Mouse (Mus musculus): ENCODE measurements around the gene Trip11. TPM values are rescaled to one million over a fixed set of nuclear protein-coding genes. Genes with fewer than 3 reads are reported as not detected.

Gene Trip11
- total and polyA plus RNA-seq, 2 experiments from 2014 or later = 17.1 to 20.4 TPM

- H3K9ac ChIP-seq = no peak overlapping the region
- WGBS = 81% methylated on average over 3 of the region's 3 CpGs
These were observed 1.7 kb downstream of the Trip11 start for GRCm38 (mm10) chr12:101911346-101911745.

DNA sequence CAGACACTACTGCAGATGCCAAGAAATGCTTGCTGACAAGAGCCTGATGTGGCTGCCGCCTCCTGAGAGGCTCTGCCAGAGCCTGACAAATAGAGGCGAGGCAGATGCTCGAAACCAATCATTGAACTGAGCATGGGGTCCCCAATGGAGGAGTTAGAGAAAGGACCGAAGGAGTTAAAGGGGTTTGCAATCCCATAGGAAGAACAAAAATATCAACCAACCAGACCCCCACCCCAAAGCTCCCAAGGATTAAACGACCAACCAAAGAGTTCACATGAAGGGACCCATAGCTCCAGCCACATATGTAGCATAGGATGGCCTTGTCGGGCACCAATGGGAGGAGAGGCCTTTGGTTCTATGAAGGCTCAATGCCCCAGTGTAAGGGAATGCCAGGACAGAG is 2.7 kb downstream of the Trip11 start:
- Histone ChIP-seq H3K4me1 (ENCODE audit: insufficient read depth) (peaks cover 19% of the 10 kb centered on the region), H3K4me2 (ENCODE audit: low read depth) (no peak overlapping the region), H3K9me3 (ENCODE audit: low read length) (no peaks in the 10 kb centered on the region), H3K27ac (ENCODE audit: low read depth, low read length) (no peak overlapping the region), H3K36me3 (ENCODE audit: insufficient read depth) (no peaks in the 10 kb centered on the region), H3K4me3 (ENCODE audit: low read depth, low read length) (no peak overlapping the region), H3K27me3 (ENCODE audit: insufficient read depth, low read length) (no peaks in the 10 kb centered on the region), H3K9ac (no peak overlapping the region)
- ATAC-seq (no peak), DNase-seq (no peak)
- TF ChIP-seq CTCF (IDR thresholded peaks at IDR 0.05; ENCODE audit: low read depth) = no peak
- 90% methylated on average over 6 of the region's 6 CpGs for WGBS

More at GRCm38 (mm10) chr12:101911346-101911745, 1.7 kb downstream of the Trip11 start:
- no peak overlapping the region for H3K4me3 ChIP-seq (ENCODE audit: low read depth, low read length)
- H3K36me3 ChIP-seq (ENCODE audit: insufficient read depth) = no peaks in the 10 kb centered on the region
- no peaks in the 10 kb centered on the region for H3K9me3 ChIP-seq (ENCODE audit: low read length)
- peak overlapping the region; percentile 83; the same call in 1 of the 2 replicates for H3K4me2 ChIP-seq (ENCODE audit: low read depth)
- ATAC-seq (no peak), DNase-seq (no peak)
- no peak overlapping the region for H3K27ac ChIP-seq (ENCODE audit: low read depth, low read length)
- no peak for TF ChIP-seq CTCF (IDR thresholded peaks at IDR 0.05; ENCODE audit: low read depth)
- peaks cover 19% of the 10 kb centered on the region for H3K4me1 ChIP-seq (ENCODE audit: insufficient read depth)
- no peaks in the 10 kb centered on the region for H3K27me3 ChIP-seq (ENCODE audit: insufficient read depth, low read length)

- 97% methylated on average over 12 of the region's 12 CpGs for WGBS
- Histone ChIP-seq H3K9me3 (ENCODE audit: low read length) (no peaks in the 10 kb centered on the region), H3K9ac (no peak overlapping the region), H3K27ac (ENCODE audit: low read depth, low read length) (no peak overlapping the region), H3K36me3 (ENCODE audit: insufficient read depth) (no peaks in the 10 kb centered on the region), H3K27me3 (ENCODE audit: insufficient read depth, low read length) (no peaks in the 10 kb centered on the region), H3K4me2 (ENCODE audit: low read depth) (no peak overlapping the region), H3K4me3 (ENCODE audit: low read depth, low read length) (no peak overlapping the region), H3K4me1 (ENCODE audit: insufficient read depth) (no peaks in the 10 kb centered on the region)
- no peak for TF ChIP-seq CTCF (IDR thresholded peaks at IDR 0.05; ENCODE audit: low read depth)
- no peak for DNase-seq
- no peak for ATAC-seq
These were observed 7.2 kb downstream of the Trip11 start for GRCm38 (mm10) chr12:101905817-101906216.

GRCm38 (mm10) chr12:101904906-101905305 is 8.2 kb downstream of the Trip11 start:
- H3K4me1 ChIP-seq (ENCODE audit: insufficient read depth) = no peaks in the 10 kb centered on the region
- ATAC-seq (no peak), DNase-seq (no peak)
- H3K4me3 ChIP-seq (ENCODE audit: low read depth, low read length) = no peak overlapping the region
- no peak for TF ChIP-seq CTCF (IDR thresholded peaks at IDR 0.05; ENCODE audit: low read depth)
- no peaks in the 10 kb centered on the region for H3K27me3 ChIP-seq (ENCODE audit: insufficient read depth, low read length)
- no peaks in the 10 kb centered on the region for H3K9me3 ChIP-seq (ENCODE audit: low read length)
- 87% methylated on average over 4 of the region's 4 CpGs for WGBS
- H3K4me2 ChIP-seq (ENCODE audit: low read depth) = no peak overlapping the region
- H3K9ac ChIP-seq = no peak overlapping the region
- no peak overlapping the region for H3K27ac ChIP-seq (ENCODE audit: low read depth, low read length)
- no peaks in the 10 kb centered on the region for H3K36me3 ChIP-seq (ENCODE audit: insufficient read depth)

DNA sequence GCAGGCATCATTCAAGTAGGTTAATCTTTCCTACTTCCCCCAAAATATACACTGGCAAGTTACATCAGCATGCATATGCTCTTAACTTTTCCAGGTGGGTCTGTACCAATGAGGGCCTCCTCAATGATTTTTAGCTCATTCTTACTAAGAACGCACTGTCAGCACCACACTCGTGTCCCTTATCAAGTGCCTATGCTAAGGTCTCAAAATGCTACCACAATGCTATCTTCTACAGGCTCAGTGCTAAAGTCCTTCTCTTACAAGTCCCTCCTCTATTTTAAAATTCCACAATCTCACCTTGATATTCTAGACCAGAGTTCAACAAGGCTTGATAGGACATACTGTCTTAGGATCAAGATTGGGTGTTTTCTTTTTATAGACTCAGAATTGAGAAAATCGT is 8.9 kb downstream of the Trip11 start:
- H3K4me2 ChIP-seq (ENCODE audit: low read depth) = no peak overlapping the region
- H3K27me3 ChIP-seq (ENCODE audit: insufficient read depth, low read length) = no peaks in the 10 kb centered on the region
- WGBS = 94% methylated on average over 3 of the region's 3 CpGs
- H3K36me3 ChIP-seq (ENCODE audit: insufficient read depth) = peaks cover under 1% of the 10 kb centered on the region; the same call in 1 of the 2 replicates
- no peak overlapping the region for H3K9ac ChIP-seq
- H3K27ac ChIP-seq (ENCODE audit: low read depth, low read length) = no peak overlapping the region
- no peaks in the 10 kb centered on the region for H3K4me1 ChIP-seq (ENCODE audit: insufficient read depth)
- no peak overlapping the region for H3K4me3 ChIP-seq (ENCODE audit: low read depth, low read length)
- DNase-seq = no peak
- no peak for ATAC-seq
- H3K9me3 ChIP-seq (ENCODE audit: low read length) = no peaks in the 10 kb centered on the region
- TF ChIP-seq CTCF (IDR thresholded peaks at IDR 0.05; ENCODE audit: low read depth) = no peak

- H3K4me1 ChIP-seq (ENCODE audit: insufficient read depth) = no peaks in the 10 kb centered on the region
These were observed 13.3 kb downstream of the Trip11 start for GRCm38 (mm10) chr12:101899671-101900245.

DNA sequence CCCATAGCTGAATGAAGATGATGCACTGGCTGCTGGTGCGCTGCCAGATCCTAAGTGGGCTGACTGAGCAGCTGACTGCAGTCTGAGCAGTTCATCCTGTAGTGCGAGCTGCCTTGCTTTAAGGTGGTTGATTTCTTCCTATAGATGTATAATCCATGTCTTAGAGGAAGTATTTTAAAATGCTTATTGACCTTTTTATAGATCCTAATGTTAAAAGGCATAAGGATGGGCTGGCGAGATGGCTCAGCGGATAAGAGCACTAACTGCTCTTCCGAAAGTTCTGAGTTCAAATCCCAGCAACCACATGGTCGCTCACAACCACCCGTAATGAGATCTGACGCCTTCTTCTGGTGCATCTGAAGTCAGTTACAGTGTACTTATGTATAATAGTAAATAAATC is 14.1 kb downstream of the Trip11 start:
- Histone ChIP-seq H3K4me3 (ENCODE audit: low read depth, low read length) (no peak overlapping the region), H3K9ac (no peak overlapping the region), H3K4me1 (ENCODE audit: insufficient read depth) (no peaks in the 10 kb centered on the region), H3K36me3 (ENCODE audit: insufficient read depth) (peaks cover 6% of the 10 kb centered on the region), H3K4me2 (ENCODE audit: low read depth) (no peak overlapping the region), H3K27ac (ENCODE audit: low read depth, low read length) (no peak overlapping the region), H3K9me3 (ENCODE audit: low read length) (no peaks in the 10 kb centered on the region), H3K27me3 (ENCODE audit: insufficient read depth, low read length) (no peaks in the 10 kb centered on the region)
- ATAC-seq = no peak
- TF ChIP-seq CTCF (IDR thresholded peaks at IDR 0.05; ENCODE audit: low read depth) = no peak
- WGBS = 96% methylated on average over 8 of the region's 8 CpGs
- DNase-seq = no peak

More at GRCm38 (mm10) chr12:101899671-101900245, 13.3 kb downstream of the Trip11 start:
- DNase-seq (no peak), ATAC-seq (no peak)
- no peaks in the 10 kb centered on the region for H3K9me3 ChIP-seq (ENCODE audit: low read length)
- no peak for TF ChIP-seq CTCF (IDR thresholded peaks at IDR 0.05; ENCODE audit: low read depth)
- no peaks in the 10 kb centered on the region for H3K27me3 ChIP-seq (ENCODE audit: insufficient read depth, low read length)
- no peak overlapping the region for H3K4me2 ChIP-seq (ENCODE audit: low read depth)
- WGBS = 92% methylated on average over 2 of the region's 2 CpGs
- H3K4me3 ChIP-seq (ENCODE audit: low read depth, low read length) = no peak overlapping the region
- H3K27ac ChIP-seq (ENCODE audit: low read depth, low read length) = no peak overlapping the region
- peaks cover 6% of the 10 kb centered on the region for H3K36me3 ChIP-seq (ENCODE audit: insufficient read depth)
- no peak overlapping the region for H3K9ac ChIP-seq
